Mouse (Mus musculus): ENCODE measurements around the gene Prap1.
A peak's percentile ranks its signal among the peaks of the same experiment; 100 is the strongest.

Prap1 gene

DNA sequence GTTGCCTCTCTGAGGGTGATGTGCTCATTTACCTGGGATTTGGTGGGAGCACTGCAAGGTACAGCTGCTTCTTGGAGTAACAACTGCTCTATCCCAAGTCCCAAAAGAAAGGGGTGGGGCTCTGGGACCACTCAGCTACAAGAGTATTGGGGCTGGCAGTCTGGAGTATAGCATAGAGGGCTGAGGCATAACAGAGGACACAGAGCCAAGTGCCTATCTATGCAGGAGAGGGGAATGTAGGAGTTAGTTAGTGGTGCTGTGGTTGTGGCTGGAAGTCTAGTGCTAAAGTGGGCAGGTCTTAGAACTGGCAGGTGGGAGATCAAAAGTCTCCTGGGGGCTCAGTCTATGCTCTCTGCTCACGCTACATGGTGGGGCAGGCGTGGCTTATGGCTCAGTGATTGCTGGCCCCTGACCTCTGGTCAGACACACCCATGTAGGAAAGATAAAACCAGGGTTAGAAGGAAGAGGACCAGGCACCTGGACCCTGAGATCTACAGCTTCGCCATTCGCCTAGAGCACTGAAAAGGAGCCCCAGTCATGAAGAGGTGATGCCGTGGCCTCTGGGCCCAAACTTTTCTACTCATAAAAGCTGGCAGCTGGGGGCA lies at the start of gene Prap1:
Gene Prap1 (plus strand): TSS at position 472 of the 605 bp plus-strand sequence.
- DNase-seq (ENCODE audit: low spot score in 2 of 2) = no peak

DNA sequence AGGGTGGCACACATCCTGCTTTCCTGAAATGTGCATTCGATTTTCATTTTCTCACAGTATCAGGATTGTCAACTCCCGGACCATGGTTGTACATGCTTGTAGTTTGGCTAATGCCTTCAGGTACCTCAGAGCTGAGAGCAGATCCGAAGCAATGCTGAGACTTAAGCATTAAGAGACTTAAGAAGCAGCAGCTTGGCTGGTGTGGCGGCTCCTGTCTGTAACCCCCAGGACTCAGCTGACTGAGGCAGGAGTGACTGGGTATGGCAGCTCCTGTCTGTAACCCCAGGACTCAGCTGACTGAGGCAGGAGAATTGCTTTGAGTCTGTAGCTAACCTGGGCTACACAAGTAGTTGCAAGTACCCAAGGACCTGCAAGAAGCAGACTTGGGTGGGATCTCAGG lies 47.6 kb upstream of the Prap1 start:
- DNase-seq (ENCODE audit: low spot score in 2 of 2) = no peak

DNA sequence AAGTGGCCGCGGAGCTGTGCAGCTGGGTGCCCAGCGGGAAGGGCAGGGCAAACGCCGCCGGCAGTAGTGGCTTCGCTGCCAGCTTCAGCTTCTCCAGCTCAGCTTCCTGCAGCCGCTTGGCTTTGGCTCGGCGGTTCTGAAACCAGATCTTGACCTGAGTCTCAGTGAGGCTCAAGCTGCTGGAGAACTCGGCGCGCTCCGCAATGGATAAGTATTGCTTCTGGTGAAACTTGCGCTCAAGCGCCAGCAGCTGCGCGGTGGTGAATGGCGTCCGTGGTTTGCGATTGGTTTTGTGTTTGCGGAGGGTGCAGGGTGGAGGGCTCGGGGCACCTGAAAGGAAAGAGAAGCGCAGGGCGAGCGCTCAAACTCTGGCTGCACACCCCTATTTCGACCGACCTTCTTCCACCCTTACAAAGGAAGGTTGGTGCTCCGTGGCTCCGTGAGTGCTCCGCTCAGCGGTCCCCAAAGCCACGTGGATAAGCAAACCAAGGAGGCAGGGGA lies 45.3 kb upstream of the Prap1 start:
- no peak for DNase-seq (ENCODE audit: low spot score in 2 of 2)

DNA sequence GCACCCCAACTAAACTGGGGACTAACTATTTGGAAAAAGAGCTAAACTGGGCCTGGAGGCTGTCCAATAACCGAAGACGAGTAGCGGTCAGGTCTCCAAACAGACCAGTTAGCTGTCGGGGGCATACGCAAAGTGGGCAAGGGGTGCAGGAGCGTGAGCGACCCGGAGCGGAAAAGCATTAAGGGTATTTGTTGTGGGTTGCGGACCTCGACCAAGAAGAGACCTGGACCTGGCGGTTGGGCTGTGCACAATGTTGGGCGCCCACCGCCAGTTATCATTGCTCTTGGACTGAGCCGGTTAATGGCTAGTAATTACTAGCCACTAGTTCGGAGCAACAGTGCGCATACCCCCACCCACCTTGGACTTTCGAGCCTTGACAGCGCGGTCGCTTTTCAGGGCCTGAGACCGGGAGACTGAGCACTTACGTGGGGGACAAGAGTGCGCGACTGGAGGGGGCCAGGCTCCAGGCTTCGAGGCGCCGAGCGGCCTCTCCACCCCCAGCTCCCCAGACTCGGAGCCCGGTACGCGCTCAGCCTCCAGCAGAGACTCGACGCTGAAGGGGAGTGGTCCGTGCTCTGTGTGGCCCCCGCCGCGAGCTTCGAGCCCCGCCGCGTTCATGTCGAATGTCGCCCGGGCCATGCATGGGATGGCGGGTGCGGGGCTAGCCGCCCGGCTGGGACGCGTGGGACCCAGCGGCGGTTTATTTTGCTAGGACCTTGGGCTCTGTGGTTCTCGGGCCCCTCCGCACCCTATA lies 44.7 kb upstream of the Prap1 start, which contains the start of gene Msx3:
Gene Msx3 (minus strand): TSS at position 729 of the 754 bp plus-strand sequence.
- no peak for DNase-seq (ENCODE audit: low spot score in 2 of 2)

DNA sequence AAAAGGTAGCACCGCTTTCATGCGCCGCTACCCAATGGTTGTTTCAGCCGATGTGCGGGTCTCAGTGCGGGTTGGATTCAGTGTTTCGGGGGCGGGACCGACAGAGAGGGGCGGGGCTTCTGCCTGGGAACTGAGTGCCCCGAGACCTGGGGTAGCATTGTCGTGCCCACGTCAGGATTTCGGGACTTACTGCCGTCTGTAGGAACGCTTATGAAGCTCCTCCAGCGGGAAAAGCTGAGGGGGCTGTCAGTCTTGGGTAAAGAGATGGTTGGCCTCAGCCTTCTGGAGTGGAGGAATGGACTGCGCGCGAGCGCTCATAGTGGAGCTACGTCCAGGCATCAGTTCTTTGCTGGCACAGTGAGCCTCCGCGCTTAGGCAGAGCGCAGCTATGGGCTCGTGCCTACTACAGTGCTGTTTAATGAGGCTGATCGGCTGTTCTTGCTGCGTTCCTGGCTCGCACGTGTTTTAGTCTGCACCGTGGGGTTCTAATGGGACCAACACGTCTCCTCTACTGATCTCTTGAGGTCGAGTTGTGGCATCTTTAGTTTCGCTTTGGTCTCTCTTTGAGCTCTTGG lies 44.0 kb upstream of the Prap1 start:
- DNase-seq (ENCODE audit: low spot score in 2 of 2) = no peak

DNA sequence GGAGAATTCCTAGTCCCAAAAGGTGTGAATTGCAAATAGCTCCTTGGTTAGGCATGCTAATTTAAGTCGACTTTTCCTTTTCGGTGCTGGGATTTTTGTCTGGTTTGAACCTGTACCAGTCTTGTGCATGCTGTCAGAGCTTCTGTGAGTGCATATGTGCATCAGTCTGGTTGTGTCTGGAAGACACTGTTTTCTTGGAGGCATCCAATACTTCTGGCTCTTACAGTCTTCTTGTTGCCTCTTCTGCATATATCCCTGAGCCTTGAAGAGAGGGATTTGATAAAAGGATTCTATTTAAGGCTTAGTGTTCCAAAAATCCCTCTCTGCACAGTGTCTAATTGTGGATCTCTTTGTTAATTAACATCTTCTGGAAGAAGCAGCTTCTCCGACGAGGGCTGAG lies 39.1 kb upstream of the Prap1 start:
- no peak for DNase-seq (ENCODE audit: low spot score in 2 of 2)

DNA sequence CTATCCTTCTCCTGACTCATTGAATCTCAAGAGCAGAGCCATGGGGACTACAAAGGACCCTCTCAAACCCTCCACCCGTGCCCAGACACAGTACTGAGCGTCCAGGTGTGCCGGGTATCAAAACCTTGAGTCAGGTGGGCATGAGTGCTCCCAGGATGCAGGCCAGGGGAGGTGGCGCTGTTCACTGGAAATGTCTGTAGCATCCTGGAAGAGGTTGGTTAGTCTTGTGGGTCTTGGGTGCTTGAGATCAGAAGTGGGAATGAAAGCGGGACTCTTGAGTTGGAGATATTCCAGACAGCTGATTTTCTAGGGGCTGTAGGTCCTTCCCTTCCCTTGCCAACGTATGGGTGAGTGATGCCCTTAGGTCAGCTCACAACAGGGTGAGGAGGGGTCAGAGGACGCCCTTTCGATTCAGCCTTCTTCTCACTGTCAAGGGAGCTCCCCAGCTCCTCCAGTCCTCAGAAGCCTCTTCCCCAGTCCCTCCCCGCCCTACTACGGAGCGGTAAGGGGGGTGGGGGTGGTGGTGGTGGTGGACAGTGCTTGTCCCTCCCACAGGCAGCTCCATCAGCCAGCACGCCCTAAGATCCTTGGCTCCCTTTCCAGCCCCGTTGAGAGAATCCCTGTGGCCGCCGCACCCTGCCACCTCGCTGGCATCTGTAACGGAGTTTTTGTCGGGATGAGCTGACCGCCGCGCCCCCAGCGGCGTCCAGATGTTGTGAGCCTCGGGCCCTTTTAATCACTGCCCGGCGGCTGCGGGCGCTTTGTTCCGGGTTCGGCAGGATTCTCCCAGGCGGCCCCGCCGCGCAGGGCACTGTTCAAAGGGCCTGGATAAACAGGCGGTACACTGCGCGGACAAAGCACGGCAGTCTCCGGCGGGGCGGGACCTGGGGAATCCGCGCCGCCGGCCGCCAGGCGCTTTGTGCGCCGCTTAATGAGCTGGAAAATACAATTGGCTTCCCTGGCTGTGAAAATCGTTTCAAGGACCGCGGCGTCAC lies 35.5 kb upstream of the Prap1 start:
- DNase-seq (ENCODE audit: low spot score in 2 of 2) = no peak

DNA sequence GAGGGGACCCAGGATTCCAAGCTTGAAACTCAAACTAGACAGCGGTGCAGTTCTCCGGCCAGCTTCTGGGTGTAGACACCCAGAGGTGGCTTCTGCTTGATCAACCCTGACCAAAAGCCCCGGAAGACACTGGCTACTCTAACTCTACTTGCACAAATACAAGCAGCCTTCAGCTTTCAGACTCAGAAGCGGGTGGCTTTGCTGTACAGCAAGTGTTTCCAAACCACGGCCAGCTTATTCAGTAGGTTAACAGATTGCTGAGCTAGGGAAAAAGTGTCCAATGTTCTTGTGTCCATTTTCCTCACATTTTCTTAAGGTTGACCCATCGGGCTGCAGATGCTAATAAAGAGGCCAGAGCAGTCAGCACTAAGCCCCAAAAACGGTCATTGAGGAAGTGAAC lies 34.7 kb upstream of the Prap1 start:
- no peak for DNase-seq (ENCODE audit: low spot score in 2 of 2)

DNA sequence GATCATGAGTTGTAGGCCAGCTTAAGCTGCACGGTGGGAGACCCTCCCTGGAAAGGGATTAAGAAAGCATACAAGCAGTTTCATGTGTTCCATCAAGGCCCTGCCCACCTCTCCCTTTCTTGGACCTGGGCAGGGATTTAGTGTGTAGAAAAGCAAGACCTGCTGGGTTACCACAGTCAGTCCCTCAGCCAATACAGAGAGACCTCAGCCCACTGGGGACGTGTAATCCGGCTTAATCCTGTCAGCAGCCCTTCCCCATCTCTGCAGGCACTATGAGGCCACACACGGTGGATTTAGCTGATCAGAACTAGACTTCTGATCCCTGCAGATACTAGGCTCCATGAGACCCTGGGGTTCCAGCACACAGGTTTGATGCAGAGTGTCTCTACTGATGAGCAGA lies 33.6 kb upstream of the Prap1 start:
- DNase-seq (ENCODE audit: low spot score in 2 of 2) = no peak

DNA sequence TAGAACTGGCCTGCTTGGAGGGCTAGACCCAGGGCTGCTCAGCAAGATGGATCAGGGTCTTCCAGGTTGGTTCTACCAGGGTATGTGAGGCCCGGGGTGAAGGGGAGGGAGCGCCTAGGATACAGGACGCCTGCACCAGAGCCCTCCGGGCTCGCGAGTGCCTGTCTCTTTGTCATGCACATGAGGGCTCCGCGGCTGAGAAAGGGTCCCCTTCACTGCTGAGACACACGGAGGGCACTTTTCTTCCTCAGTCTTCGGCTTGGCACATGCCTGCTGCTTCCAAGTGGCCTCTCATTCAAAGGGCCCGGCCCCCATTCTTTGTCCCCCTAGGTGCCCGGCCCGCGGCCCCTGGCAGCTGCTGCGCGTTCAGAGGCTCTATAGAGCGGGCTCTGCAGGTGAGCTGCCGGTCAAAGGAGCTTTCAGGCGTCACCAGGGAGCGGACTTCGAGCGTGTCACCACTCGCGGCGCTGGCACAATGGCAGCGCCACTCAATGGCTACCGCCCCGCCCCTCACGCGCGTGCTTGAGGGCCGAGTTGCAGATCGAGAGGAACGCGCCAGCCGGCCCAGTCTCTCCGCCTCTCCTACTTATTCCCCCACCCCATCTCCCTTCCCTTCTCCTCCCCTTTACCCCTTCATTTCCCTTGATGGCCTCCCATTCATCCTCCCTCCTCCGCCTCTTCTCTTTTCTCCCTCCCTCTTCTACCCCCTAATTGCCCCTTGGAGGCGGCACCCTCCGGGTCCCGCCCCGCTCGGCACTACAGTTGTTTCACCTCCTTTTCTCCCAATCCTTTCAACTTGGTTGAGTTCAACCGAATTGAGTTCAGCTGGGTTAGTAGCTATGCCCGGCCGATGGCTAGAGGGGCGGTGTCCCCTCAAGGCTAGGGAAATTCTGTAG lies 32.0 kb upstream of the Prap1 start:
- DNase-seq (ENCODE audit: low spot score in 2 of 2) = no peak

DNA sequence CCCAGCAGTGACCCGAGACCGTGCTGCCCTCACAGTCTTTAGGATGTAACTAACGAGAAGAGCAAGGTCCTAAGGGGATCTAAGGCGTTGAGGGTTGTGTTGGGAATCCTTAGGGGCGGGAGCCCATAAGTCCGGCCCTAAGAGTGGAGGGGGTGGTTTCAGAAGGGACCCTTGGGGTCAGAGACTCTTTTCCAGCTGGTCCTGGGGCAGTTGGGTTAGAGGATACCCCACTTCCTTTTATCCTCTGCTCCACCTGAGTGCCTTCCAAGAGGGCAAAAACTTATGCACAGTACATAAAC lies 31.4 kb upstream of the Prap1 start:
- no peak for DNase-seq (ENCODE audit: low spot score in 2 of 2)

DNA sequence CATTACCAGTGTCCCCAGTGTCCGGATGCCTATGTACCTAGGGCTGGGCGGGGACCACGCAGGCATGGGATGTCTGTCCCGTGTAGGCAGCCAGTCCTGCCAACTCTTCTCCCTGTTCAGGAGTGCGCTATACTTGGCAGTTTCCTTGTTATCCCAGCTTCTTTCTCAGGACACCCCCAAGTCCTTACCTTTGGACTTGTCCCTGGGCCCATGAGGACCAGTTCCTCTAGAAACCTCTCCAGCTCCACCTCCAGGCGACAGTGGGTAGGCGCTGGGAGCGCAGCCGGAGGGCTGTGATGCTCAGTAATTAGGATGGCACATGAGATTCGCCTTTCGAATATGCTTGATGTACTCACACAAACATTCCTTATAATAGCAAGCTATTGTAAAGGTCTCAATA lies 30.9 kb upstream of the Prap1 start:
- no peak for DNase-seq (ENCODE audit: low spot score in 2 of 2)

DNA sequence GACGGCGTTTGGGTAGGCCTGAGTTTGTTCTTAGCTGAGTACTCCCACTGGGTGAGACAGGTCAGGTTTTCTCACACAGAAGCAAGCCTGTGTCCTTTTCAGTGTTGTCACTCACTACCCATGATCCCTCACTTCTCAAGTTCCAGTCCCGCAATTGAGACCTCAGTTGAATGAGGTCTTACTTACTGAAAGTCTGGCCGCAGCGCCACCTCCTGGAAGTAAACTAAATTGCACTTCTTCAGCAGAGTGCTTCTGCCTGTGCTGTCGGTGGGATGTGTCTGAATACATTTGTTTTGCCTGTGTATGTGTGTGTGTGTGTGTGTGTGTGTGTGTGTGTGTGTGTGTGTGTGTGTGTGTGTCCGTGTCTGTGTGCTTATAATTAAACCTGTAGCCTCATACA lies 30.1 kb upstream of the Prap1 start:
- peak; percentile 53 to 62 for DNase-seq (ENCODE audit: low spot score in 2 of 2)

DNA sequence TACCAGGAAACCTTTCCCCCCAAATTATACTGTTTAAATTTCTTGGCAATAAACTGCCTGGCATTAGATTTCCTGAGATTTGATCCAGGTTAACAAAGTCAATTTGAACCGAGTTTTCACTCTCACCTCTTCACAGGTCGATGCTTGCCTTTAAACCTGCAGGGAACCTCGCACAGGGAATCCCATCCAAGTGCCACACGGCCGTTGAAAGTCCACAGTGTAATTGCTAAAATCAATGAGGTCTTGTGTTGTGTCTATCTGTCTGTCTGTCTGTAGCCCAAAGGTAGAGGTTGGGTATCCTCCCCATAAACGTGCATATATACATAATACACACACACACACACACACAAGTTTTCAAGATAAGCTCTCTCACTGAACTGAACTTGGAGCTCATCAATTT lies 25.8 kb upstream of the Prap1 start:
- DNase-seq (ENCODE audit: low spot score in 2 of 2) = no peak

DNA sequence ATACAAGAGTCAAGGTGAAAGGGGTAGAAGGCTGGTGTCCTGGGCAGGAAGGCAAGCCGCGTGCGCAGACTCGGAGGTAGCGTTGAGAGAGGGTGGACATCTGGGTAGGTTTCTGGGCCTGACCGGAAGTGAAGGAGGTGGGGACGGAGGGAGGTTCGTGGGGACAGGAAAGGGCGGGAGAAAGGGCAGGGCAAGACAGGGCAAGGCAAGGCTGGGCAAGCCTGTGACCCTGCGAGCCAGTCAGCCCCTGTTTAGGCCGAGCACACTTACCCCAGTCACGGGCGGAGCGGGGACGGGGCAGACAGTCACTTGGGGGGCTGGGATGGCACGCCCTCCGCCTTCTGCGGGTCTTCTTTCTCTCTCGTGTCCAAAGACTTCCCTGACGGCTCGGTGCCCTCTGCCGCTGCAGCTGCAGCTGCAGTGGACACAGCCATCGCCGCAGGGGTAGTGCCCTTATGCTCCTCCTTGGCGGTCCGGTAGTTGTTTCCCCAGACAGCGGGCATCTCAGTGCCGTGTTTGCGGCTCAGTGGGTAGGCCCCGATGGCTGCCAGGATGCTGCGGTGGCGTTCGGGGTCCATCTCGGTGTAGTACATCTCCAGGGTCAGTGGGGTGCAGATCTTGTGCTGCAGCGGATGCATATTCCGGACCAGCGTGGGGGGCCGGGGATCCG lies 23.0 kb upstream of the Prap1 start:
- DNase-seq (ENCODE audit: low spot score in 2 of 2) = no peak

DNA sequence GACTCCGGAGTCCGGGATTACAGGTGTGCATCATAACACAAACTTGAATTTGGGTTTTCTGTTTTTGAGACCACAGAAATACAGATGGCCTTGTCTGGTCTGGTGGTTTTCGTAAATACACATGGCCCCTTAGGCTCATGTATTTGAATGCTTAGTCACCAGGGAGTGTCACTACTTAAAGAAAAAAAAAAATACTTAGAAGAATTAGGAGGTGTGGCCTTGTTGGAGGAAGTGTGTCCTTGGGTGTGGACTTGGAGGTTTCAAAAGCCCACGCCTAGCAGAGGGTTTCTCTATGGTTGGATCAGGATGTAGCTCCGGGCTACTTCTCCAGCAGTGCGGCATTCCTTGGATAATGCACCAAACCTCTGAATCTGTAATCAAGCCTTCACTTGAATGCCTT lies 15.5 kb upstream of the Prap1 start:
- no peak for DNase-seq (ENCODE audit: low spot score in 2 of 2)

DNA sequence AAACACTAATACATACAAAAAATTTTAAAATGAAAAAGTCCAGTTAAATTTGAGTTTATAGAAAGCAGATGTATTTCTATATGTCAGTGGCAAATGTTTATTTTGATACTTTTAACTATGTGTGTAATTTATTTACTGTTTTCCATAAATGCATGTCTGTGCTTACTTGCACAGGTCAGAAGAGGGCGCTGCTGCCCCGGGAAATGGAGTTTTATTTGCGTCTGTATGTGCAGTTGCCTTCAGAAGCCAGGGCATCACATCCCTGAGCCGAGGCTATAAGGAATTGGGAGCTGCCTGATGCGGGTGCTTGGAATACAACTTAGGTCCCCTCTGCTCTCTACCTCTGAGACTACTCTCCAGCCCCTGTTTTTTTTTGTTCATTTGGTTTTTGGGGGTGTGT lies 14.5 kb upstream of the Prap1 start:
- peak; percentile 25 to 50 for DNase-seq (ENCODE audit: low spot score in 2 of 2)

DNA sequence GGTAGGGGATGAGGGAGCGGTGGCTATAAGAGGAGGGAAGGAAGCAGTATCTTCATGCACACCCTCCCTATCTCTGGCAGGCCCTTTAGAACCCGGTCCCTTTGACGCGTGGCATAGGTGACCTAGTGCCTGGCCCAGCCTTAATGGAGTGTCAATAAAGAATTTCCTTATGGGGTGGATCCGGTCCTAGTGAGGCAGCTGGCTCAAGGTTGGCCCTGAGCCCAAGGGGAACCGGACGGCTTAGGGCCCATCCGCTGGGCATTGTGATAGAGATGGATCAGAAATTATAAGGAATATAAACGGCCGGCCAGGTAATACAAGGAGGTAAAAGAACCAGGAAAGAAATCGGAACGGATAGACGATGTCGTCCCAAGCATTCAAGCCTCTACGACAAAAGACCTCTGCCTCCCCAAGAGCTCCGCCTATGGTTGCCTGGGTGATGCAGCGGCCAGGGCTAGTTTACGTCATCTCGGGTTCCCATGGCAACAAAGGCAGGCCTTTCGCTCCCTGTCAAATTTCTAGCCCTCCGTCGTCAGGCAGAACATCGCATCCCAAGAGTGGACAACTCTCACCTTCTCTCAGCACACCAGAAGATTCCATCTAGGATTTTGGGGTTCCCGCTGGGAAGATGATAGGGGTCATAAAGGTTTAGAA lies 12.6 kb upstream of the Prap1 start:
- peak; percentile 63 to 69 for DNase-seq (ENCODE audit: low spot score in 2 of 2)

DNA sequence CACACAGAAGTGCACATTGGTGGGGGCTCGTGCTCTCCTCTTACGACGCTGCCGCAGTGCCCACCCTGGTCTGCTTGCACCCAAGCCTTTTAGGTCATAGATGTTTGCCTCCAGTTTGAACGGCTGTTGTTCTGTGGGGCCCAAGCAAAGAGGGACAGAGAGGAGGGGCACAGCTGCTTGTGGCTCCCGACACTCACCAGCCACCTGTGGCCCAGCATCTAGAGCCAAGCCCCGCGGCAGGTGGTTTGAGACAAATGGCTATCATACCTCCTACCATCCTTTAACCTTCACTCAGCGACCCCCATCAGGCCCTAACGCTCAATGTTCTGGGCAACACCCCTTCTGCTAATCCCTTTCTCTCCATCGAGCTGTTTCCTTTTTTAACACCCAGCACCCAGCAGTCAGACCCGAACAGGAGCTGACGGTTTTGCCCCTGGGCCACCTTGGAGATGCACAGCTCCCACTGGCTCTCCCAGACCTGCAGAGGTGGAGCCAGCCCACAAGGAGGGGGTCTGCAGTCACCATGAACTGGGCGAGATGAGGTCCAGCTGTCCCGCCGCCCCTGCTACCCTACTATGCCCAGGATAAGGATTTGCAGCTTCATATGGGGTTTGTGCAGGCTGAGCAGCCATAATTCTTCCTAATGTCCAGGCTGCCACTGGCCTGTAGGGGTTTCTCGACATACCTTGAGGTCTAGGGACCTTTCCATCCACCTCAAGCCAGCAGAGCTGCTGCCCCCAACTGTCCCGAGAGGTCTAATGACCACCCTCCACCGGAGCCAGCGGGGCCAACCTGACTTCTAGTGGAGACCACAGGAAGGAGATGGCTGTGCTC lies 11.6 kb upstream of the Prap1 start:
- no peak for DNase-seq (ENCODE audit: low spot score in 2 of 2)

Measured in natural killer cell, adult 2 months (primary cell).